36 mouse cellular contexts compared by ENCODE assay signal in genomic region chr12:74301559-74301958, GRCm38 (mm10). TPM values are rescaled to one million over a fixed set of nuclear protein-coding genes. Genes with fewer than 3 reads are reported as not detected.
A peak's percentile ranks its signal among the peaks of the same experiment; 100 is the strongest.
DNase-seq lines count a peak whose midpoint lies in the region; ATAC-seq and TF ChIP-seq lines count a peak whose summit lies in the region.
"Had no signal": no experiment of that assay in that cellular context is flagged by ENCODE, and none has a peak within 500 bp of the region (broad histone marks: within the 10 kb centered on the region; RNA-seq: fewer than 3 reads in every experiment).

No protein-coding gene starts in this region.

- no peak overlapping the region for H3K9ac ChIP-seq in lung, postnatal 0 days (replicated peaks; ENCODE audit: low read depth)
- no peak overlapping the region for H3K9ac ChIP-seq in hindbrain, embryonic 11.5 days (ENCODE audit: low read depth, low read length)
- no peak overlapping the region for H3K9ac ChIP-seq in neural tube, embryonic 15.5 days (replicated peaks)
- H3K9ac ChIP-seq: embryonic facial prominence, embryonic 13.5 days; forebrain, embryonic 13.5 days; heart, embryonic 12.5 days; hindbrain, embryonic 14.5 days; kidney, embryonic 15.5 days; limb, embryonic 13.5 days; lung, embryonic 15.5 days; midbrain, embryonic 12.5 days; neural tube, embryonic 13.5 days; stomach, embryonic 15.5 days had no signal

- H3K27ac ChIP-seq in lung, postnatal 0 days (ENCODE audit: low read length), result no peak overlapping the region
- no peak overlapping the region for H3K27ac ChIP-seq in hindbrain, embryonic 11.5 days (ENCODE audit: low read depth, low read length)
- no peak overlapping the region for H3K27ac ChIP-seq in neural tube, embryonic 15.5 days (replicated peaks)
- H3K27ac ChIP-seq: embryonic facial prominence, embryonic 13.5 days; forebrain, embryonic 13.5 days; heart, adult 2 months; hindbrain, embryonic 14.5 days; kidney, embryonic 15.5 days; limb, embryonic 13.5 days; lung, embryonic 15.5 days; midbrain, embryonic 12.5 days; neural tube, embryonic 13.5 days; stomach, embryonic 15.5 days had no signal

- WGBS in lung, postnatal 0 days, result 75% methylated on average over 6 of the region's 6 CpGs
- 94% methylated on average over 6 of the region's 6 CpGs for WGBS in hindbrain, embryonic 11.5 days
- WGBS in neural tube, embryonic 15.5 days, result 81% methylated on average over 6 of the region's 6 CpGs

- no peaks in the 10 kb centered on the region for H3K36me3 ChIP-seq in lung, postnatal 0 days (ENCODE audit: insufficient read depth, low read length)
- no peaks in the 10 kb centered on the region for H3K36me3 ChIP-seq in hindbrain, embryonic 11.5 days (ENCODE audit: control insufficient read depth, insufficient read depth, low read length)
- H3K36me3 ChIP-seq in neural tube, embryonic 15.5 days, result no peaks in the 10 kb centered on the region
- H3K36me3 ChIP-seq: embryonic facial prominence, embryonic 13.5 days; G1E; heart, embryonic 12.5 days; kidney, embryonic 15.5 days; limb, embryonic 13.5 days; lung, embryonic 15.5 days; midbrain, embryonic 12.5 days; neural tube, embryonic 13.5 days; stomach, embryonic 15.5 days had no signal

- no peak overlapping the region for H3K4me3 ChIP-seq in lung, postnatal 0 days (ENCODE audit: low read depth, low read length)
- no peak overlapping the region for H3K4me3 ChIP-seq in hindbrain, embryonic 11.5 days (ENCODE audit: low read depth, low read length)
- H3K4me3 ChIP-seq in neural tube, embryonic 15.5 days (replicated peaks), result no peak overlapping the region
- H3K4me3 ChIP-seq: embryonic facial prominence, embryonic 13.5 days; erythroblast, embryonic 14.5 days; forebrain, embryonic 13.5 days; heart, adult 2 months; heart, embryonic 12.5 days; kidney, embryonic 15.5 days; limb, embryonic 13.5 days; lung, embryonic 15.5 days; megakaryocyte, embryonic 14.5 days; midbrain, embryonic 12.5 days; neural tube, embryonic 13.5 days; stomach, embryonic 15.5 days had no signal

- H3K27me3 ChIP-seq in lung, postnatal 0 days (replicated peaks; ENCODE audit: insufficient read depth, low read length), result no peaks in the 10 kb centered on the region
- H3K27me3 ChIP-seq in hindbrain, embryonic 11.5 days (ENCODE audit: control insufficient read depth, insufficient read depth, low read length), result no peaks in the 10 kb centered on the region
- H3K27me3 ChIP-seq in neural tube, embryonic 15.5 days (replicated peaks), result no peaks in the 10 kb centered on the region
- H3K27me3 ChIP-seq: embryonic facial prominence, embryonic 13.5 days; forebrain, embryonic 13.5 days; heart, embryonic 12.5 days; kidney, embryonic 15.5 days; lung, embryonic 15.5 days; megakaryocyte, embryonic 14.5 days; midbrain, embryonic 12.5 days; neural tube, embryonic 13.5 days; stomach, embryonic 15.5 days had no signal

- no peaks in the 10 kb centered on the region for H3K4me1 ChIP-seq in lung, postnatal 0 days (ENCODE audit: insufficient read depth, low read depth, low read length)
- no peaks in the 10 kb centered on the region for H3K4me1 ChIP-seq in hindbrain, embryonic 11.5 days (replicated peaks; ENCODE audit: control insufficient read depth, insufficient read depth, low read length)
- H3K4me1 ChIP-seq in neural tube, embryonic 15.5 days, result no peaks in the 10 kb centered on the region
- H3K4me1 ChIP-seq: heart, embryonic 12.5 days; kidney, embryonic 15.5 days; limb, embryonic 13.5 days; lung, embryonic 15.5 days; megakaryocyte, embryonic 14.5 days; neural tube, embryonic 13.5 days; stomach, embryonic 15.5 days had no signal

- TF ChIP-seq EP300 in lung, postnatal 0 days (IDR thresholded peaks at IDR 0.05), result no peak

- ATAC-seq in frontal cortex, adult (ENCODE audit: low TSS enrichment), result 0 out of 2 replicates have a peak, but pooled peaks have one; percentile 15
- ATAC-seq in lung, postnatal 0 days, result peak; percentile 28; the same call in 1 of the 2 replicates
- no peak for ATAC-seq in hindbrain, embryonic 11.5 days (ENCODE audit: low FRiP score)
- no peak for ATAC-seq in neural tube, embryonic 15.5 days (ENCODE audit: low FRiP score)
- ATAC-seq: forebrain, embryonic 13.5 days; intestine, postnatal 0 days; Patski had no signal

- DNase-seq in frontal cortex, postnatal 36 days (ENCODE audit: low spot score in 2 of 2), result no peak
- DNase-seq in lung, postnatal 0 days (ENCODE audit: low spot score), result peak; percentile 52
- no peak for DNase-seq in lung, postnatal 10 days
- peak; percentile 10 for DNase-seq in fat pad, adult 2 months (ENCODE audit: extremely low read depth, low read depth, low spot score)
- DNase-seq in layer of hippocampus, adult 9-10 months (ENCODE audit: low spot score), result peak; percentile 65
- no peak for DNase-seq in hindbrain, embryonic 11.5 days (ENCODE audit: low spot score)
- DNase-seq: adrenal gland, postnatal 10 days; cerebellum, adult 11 months; cerebellum, adult 9-11 months; embryo, embryonic 11 days; gastrocnemius, postnatal 36 days; heart, adult 2 months; heart, postnatal 4 days; thymus, postnatal 14 days had no signal

- H3K9me3 ChIP-seq in lung, postnatal 0 days (ENCODE audit: low read length), result no peaks in the 10 kb centered on the region
- H3K9me3 ChIP-seq in hindbrain, embryonic 11.5 days (ENCODE audit: control insufficient read depth, low read length), result no peaks in the 10 kb centered on the region
- no peaks in the 10 kb centered on the region for H3K9me3 ChIP-seq in neural tube, embryonic 15.5 days (replicated peaks)
- H3K9me3 ChIP-seq: embryonic facial prominence, embryonic 13.5 days; forebrain, embryonic 13.5 days; heart, embryonic 12.5 days; kidney, embryonic 15.5 days; limb, embryonic 13.5 days; lung, embryonic 15.5 days; megakaryocyte, embryonic 14.5 days; midbrain, embryonic 12.5 days; neural tube, embryonic 13.5 days; stomach, embryonic 15.5 days had no signal

- H3K4me2 ChIP-seq in lung, postnatal 0 days (replicated peaks; ENCODE audit: low read depth, low read length), result no peak overlapping the region
- no peak overlapping the region for H3K4me2 ChIP-seq in hindbrain, embryonic 11.5 days (replicated peaks; ENCODE audit: low read depth, low read length)
- H3K4me2 ChIP-seq in neural tube, embryonic 15.5 days, result no peak overlapping the region
- H3K4me2 ChIP-seq: embryonic facial prominence, embryonic 13.5 days; forebrain, embryonic 13.5 days; heart, embryonic 12.5 days; hindbrain, embryonic 14.5 days; kidney, embryonic 15.5 days; limb, embryonic 13.5 days; liver, embryonic 11.5 days; lung, embryonic 15.5 days; midbrain, embryonic 12.5 days; neural tube, embryonic 13.5 days; stomach, embryonic 15.5 days had no signal

- no peak for TF ChIP-seq CTCF in lung, postnatal 0 days (IDR thresholded peaks at IDR 0.05)

RNA-seq across cellular contexts. Expression of gene Gm11042, which starts 14.6 kb away (rescaled TPM):
- not detected in 2 replicates for polyA plus RNA-seq in lung, postnatal 0 days (2015; fragmentation: Nextera tagmentation; extraction: Ambion mirVana)
- polyA plus RNA-seq in hindbrain, embryonic 11.5 days (2014; fragmentation: Nextera tagmentation; extraction: Ambion mirVana), result not detected in 2 replicates
- polyA plus RNA-seq in neural tube, embryonic 15.5 days (2015; fragmentation: Nextera tagmentation; extraction: Ambion mirVana), result not detected in 2 replicates
- polyA plus RNA-seq: embryonic facial prominence, embryonic 13.5 days; erythroblast, embryonic 14.5 days; forebrain, embryonic 13.5 days; G1E; heart, adult 2 months; heart, embryonic 12.5 days; heart, postnatal 0 days; hindbrain, embryonic 14.5 days; intestine, postnatal 0 days; kidney, embryonic 15.5 days; large intestine, adult 2 months; limb, embryonic 13.5 days; liver, embryonic 11.5 days; liver, embryonic 16.5 days; lung, embryonic 15.5 days; midbrain, embryonic 12.5 days; neural tube, embryonic 13.5 days; Patski; stomach, embryonic 15.5 days; urinary bladder, adult 2 months had no signal

Comparison
In these comparisons a context has a peak if more than half of its experiments do, and no peak if none do; other contexts are left out.
1. DNase-seq: peak in lung, postnatal 0 days (single experiment), fat pad, adult 2 months (single experiment) and layer of hippocampus, adult 9-10 months (single experiment); none in frontal cortex, postnatal 36 days (0 of 2), lung, postnatal 10 days (single experiment) and hindbrain, embryonic 11.5 days (single experiment).
2. ATAC-seq: peak in frontal cortex, adult (single experiment) and lung, postnatal 0 days (single experiment); none in hindbrain, embryonic 11.5 days (single experiment) and neural tube, embryonic 15.5 days (single experiment).